Mouse (Mus musculus): ENCODE measurements around the gene 1700125H20Rik.

- TF ChIP-seq CTCF (IDR thresholded peaks at IDR 0.05; ENCODE audit: insufficient read depth, low read length) (no peak), POLR2A (IDR thresholded peaks at IDR 0.05; ENCODE audit: borderline replicate concordance, extremely low read depth, low read depth, low read length) (no peak)
Observed at GRCm38 (mm10) chr11:85157301-85157700, 12.9 kb upstream of the 1700125H20Rik start.

Measured in lung, adult 2 months (tissue).